Mouse (Mus musculus) kidney, adult 8-10 months (tissue): Measurements from ENCODE around the gene Stxbp3.

Source experiments
- DNase-seq, 2 experiments: peaks; one replicate each; pipeline ENCODE4 v3.0.0; 2022

Stxbp3 gene

GRCm38 (mm10) chr3:108762597-108763111 is 77.7 kb downstream of the Stxbp3 start:
- no peak for DNase-seq

GRCm38 (mm10) chr3:108759566-108760420 is 80.5 kb downstream of the Stxbp3 start:
- DNase-seq = no peak

- no peak for DNase-seq
Measured at GRCm38 (mm10) chr3:108757570-108757969, 82.8 kb downstream of the Stxbp3 start.

- no peak for DNase-seq
Measured at GRCm38 (mm10) chr3:108756131-108756530, 84.2 kb downstream of the Stxbp3 start.

- no peak for DNase-seq
Measured at GRCm38 (mm10) chr3:108755542-108755941, 84.8 kb downstream of the Stxbp3 start.

- no peak for DNase-seq
Measured at GRCm38 (mm10) chr3:108754541-108754940, 85.8 kb downstream of the Stxbp3 start.

- DNase-seq = no peak
Measured at GRCm38 (mm10) chr3:108751691-108752090, 88.6 kb downstream of the Stxbp3 start.

DNA sequence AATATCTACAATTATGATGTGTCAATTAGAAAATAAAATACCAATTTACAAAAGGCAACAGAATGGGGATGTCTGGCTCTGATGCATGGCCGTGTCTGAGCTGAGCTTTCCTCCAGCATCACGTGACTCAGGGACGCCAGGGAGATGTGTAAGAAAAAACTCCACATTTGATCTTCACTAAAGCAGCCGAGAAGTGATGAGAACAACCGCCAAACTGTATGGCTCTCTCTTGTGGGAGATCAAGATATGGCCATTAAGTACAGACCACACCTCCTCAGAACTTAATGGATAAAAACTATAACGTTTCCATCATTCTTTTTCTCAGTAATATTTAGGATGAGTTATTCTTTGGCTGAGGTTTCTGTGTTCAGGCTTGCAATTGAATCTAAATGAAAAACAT is 89.3 kb downstream of the Stxbp3 start:
- DNase-seq = no peak

DNA sequence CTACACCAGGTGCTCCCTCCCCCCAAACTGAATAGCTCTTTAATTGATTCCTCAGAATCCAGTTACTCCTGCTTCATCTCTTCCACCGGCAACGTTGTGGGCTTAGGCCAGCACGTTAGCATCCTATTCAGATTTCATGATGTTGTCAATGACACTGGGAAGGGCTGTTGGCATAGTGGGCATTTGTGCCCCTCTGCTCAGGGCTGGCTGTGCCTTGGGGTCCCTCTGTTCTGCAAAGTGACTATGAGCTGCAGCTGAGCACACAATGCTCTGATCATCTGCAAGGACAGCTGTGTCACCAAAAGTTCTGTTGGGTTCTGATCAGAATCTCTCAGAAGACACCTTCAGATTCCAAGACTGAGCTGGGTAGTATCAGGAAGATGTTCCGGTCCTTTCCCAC is 96.3 kb downstream of the Stxbp3 start:
- DNase-seq = no peak
